Mouse (Mus musculus): ENCODE measurements around the gene Nradd.

DNA sequence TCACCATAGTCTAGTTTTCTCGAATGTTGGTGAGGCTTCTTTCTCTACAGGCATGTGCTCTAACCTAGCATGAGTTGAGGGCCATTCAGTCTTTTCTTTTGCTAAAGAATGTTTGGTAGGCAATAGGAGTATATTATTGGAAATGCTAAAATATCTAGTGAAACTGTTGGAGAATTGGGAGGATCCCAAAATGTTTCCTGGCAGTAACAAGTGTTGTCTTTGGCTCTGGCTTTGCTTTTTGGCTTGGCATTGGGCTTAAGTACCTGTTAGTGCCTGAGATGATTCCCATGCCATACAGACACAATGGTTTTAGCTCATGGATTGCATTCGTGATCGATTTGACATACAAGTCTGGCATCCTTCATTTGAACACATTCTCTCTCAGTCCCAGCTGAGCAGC lies 12.8 kb downstream of the Nradd start:
- TF ChIP-seq CTCF (IDR thresholded peaks at IDR 0.05; ENCODE audit: low read depth, low read length): no peak
- no peak for TF ChIP-seq GATA2 (IDR thresholded peaks at IDR 0.05; ENCODE audit: borderline replicate concordance, low read depth, low read length)
- TF ChIP-seq TAL1 (conservative IDR thresholded peaks at IDR 0.05; ENCODE audit: low read depth, low read length): no peak
